Mouse (Mus musculus): Measurements from ENCODE around the gene Arhgef10l. TPM values are rescaled to one million over a fixed set of nuclear protein-coding genes. Genes with fewer than 3 reads are reported as not detected.

Arhgef10l gene
- 10 to 100 TPM; 44.3 to 53.6 TPM for total RNA-seq (2021)
- long read RNA-seq, experiment 1, full-length matches to known transcripts: 15 of 58 reads
- long read RNA-seq, experiment 1, partial matches to known transcripts: 30 of 58 reads
- long read RNA-seq, experiment 1, other reads (novel, unspliced or antisense): 13 of 58 reads
- long read RNA-seq, experiment 2, full-length matches to known transcripts: 7 of 28 reads
- long read RNA-seq, experiment 2, partial matches to known transcripts: 14 of 28 reads
- long read RNA-seq, experiment 2, other reads (novel, unspliced or antisense): 7 of 28 reads

DNA sequence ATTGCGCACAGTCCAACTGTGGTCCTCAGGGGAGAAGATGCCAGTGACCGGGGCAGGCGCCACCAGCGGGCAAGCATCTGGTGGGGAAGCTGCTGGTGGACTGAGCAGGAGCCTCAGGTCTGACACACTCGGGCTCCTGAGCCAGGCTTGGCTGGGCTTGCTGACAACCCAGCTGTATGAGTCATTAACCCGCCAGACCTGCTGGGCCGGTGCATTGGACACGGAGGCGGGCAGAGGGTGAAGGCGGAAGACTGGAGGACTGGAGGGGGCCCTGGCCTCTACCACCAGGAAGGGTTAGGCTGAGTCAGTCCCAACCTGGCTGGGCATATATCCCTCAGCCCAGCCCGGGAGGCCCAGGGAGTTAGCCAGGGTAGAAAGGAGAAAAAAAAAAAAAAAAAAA is at the start of gene Arhgef10l:
Gene Arhgef10l (minus strand): TSS at position 253 of the 400 bp plus-strand sequence.
- intact Hi-C loops (cut with DNase I): no loop called here
- no peak for DNase-seq (ENCODE audit: low spot score in 2 of 2)

DNA sequence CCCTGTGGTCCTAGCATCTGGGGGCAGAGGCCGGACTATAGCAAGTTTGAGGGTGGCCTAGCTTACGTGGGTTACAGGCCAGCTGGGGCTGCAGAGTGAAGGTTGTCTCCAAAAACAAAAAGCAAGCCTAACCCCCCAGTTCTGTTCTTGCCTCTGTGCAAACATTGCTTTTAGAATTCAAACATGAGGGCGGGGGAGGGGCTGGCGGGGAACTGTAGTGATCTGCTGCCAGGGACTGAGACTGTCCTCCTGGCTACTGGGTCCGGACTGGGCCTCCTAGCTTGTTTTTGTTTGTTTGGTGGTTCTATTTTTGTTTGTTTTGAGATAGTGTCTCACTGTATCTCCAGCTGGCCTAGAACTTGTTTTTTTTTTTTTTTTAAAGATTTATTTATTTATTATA is 48.8 kb upstream of the Arhgef10l start:
- DNase-seq (ENCODE audit: low spot score in 2 of 2): no peak
- intact Hi-C loops (cut with DNase I): loop anchor here (1.0 kb wide), 1 partner anchor 35 kb away; no protein-coding TSS in a partner anchor

DNA sequence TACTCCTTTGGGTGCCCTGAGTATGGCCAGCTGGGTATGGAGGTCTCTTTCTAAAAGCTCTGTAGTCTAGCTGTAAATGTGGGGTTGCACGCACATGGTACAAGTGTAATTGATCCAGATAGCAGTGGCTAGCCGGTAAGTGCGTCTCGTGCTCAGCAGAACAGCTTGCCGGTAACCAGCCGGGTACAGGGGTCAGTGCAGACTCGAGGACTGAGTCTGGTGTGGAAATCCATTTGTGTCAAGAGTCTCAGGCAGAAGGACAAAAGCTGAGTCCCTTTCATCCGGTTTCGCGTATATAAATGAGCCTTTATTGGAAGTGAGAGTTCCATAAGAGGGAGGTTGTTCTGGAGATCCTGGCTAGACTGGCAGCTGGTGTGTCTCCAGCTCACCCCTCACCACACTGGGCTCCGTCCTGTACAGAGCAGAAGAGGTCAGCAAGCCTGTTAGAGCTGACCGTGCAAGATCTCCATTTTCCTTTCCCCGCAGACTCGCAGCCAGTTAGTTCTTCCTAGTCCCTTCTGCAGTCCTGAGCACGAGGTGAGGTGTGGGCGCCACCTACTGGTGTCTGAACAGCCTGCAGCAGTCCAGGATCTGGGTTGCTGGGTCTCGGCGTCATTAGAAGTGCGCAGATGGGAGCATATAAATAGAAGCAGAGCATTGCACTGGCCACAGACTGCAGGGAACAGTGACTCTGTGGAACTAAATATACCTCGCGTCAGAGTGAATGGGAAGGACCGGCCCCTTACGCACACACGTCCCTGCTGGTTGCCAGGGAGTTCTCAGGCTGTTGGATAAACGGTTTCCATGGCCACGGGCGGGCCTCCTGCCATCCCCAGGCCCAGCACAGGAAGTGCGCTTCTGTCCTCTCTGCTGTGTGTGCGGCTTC is 47.9 kb upstream of the Arhgef10l start:
- peak; percentile 99 for DNase-seq (ENCODE audit: low spot score in 2 of 2)
- intact Hi-C loops (cut with DNase I): loop anchor here (1.0 kb wide), 1 partner anchor 34 kb away; no protein-coding TSS in a partner anchor

DNA sequence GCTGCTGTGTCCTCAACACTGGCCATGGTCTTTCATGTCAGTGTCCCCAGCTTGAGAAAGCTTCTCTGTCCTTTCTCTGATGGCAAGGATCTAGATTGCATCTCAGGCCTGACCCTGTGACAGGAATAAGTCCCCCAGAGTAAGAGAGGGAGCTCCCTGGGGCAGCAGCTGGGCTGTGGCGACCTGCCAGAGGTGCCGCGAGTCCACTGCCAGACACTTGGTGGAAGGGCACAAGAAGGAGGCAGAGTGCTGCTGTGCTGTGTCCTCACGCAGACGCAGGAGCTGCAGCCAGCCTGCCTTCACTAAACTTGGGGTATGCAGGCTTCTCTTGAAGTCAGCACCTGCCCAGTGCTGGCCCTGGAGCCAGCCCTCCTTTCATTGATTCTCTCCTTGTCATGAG is 45.5 kb upstream of the Arhgef10l start:
- no peak for DNase-seq (ENCODE audit: low spot score in 2 of 2)
- intact Hi-C loops (cut with DNase I): no loop called here

DNA sequence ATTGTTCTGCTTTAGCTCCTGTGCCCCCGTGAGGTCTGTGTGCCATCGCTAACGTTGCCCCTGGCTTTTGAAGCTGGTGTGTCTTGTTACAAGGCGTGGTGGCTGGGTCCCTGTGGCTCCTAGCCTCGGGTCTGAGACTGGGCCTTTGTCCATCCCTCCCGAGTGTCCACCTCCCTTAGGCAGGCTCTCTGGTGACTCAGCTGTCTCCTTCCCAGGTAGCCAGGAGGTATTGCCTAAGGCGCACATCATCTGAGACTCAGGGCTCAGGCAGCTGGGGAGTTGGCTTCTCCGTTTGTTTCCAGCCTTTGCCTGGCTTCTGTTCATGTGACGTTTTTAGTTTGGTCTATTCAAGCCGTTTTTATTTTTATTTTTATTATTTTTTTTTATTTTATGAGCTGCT is 45.0 kb upstream of the Arhgef10l start:
- intact Hi-C loops (cut with DNase I): no loop called here
- DNase-seq (ENCODE audit: low spot score in 2 of 2): no peak

DNA sequence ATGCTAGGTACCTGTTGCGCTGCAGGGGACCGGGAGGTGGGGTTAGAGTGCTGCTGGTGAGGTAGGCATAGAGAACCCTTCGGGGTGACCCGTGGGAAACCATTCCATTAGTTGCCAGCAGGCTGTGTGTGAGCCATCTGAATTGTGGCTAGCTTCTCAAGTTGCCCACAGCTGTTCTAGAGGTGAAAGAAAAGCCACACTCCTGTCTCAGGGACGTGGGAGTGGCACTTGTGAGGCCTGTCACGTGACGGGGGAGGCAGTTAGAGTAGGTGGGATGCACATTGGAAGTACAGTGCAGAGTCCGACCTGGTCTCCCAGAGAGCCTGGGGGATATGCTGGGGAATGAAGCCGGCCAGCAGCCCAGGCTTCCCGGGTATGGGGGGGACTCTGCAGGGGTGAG is 43.8 kb upstream of the Arhgef10l start:
- intact Hi-C loops (cut with DNase I): no loop called here
- no peak for DNase-seq (ENCODE audit: low spot score in 2 of 2)

DNA sequence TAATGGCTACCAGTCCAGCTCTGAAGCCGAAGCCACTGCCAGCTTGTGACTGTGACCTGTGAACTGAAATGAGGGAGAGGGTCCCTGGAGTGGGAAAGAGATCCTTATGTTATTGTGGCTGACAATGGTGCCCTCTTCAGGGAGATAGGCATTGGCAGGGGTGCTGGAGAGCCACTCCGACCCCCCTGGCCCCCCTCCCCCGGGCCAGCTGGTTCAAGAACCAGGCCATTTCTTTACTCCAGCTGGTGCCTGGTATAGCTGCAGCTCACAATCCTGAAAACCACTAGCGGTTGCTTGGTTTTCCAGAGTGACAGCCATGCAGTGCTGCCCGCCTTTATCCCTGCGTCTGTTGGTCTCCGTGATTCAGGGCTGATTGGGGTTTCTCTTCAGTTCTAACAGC is 43.3 kb upstream of the Arhgef10l start:
- intact Hi-C loops (cut with DNase I): no loop called here
- no peak for DNase-seq (ENCODE audit: low spot score in 2 of 2)

DNA sequence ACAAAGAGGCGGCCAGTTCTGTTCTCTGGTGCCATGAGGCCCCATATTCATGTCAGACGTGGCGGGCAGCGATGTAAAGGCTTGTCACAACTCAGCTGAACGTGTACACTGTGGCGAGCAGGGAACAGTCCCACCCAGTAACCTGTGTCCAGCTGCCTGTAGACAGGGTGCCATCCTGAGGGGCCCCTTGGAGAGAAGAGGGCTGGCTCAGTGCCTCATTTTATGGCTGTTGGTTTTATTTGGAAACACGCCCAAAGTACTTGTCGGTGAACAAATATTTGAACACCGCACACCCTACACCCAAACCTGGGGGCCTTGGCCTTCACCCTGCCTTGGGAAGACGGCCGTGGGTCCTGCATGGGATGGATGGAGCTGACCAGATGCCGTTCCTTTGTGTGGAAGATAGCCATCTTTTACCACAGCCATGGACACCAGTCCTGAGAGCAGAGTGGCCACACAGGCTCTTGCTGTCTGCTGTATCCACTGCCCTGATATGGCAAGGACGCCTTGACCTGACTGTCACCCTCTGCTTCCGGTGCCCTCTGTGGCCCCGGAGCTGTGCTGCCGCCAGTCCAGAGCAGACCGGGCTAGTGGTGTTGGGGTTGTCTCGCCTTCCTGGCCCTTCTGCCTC is 42.6 kb upstream of the Arhgef10l start:
- no peak for DNase-seq (ENCODE audit: low spot score in 2 of 2)
- intact Hi-C loops (cut with DNase I): no loop called here

DNA sequence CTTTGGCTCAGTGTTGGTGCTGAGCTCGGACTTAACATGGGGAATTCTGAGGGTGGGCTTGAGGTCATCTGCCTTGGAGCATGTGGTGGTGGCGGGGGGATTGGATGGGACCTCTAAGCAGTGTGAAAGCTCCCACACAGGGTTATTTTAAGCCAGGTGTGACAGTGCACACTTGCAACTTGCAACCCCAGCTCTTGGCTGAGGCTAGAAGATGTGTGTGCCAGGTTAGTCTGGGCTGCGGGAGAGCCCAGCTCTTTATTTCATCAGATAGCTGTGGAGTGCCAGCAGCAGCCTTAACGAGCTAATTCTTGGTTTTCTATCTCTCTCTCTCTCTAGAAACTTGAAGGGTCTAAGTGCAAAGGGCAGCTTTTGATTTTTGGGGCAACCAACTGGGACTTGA is 41.8 kb upstream of the Arhgef10l start:
- DNase-seq (ENCODE audit: low spot score in 2 of 2): no peak
- intact Hi-C loops (cut with DNase I): no loop called here

DNA sequence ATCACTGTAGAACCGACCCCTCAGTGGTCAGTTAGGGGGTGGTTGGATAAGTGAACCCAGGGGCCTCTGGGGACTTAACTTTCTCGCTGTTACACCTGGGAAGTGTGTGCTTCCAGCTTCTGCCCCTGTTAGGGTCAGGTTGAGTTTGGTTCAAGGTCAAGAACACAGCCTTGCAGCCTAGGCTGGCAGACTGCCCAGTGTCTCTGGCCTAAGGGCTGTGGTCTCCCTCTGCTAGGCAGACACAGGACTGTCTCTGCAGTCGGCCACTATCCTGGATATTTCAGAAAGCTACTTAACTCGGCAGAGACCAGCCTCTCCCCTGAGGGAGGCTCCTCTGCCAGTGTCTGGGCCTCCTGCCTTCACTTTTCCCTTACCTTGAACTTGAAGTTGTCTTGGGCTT is 38.4 kb upstream of the Arhgef10l start:
- intact Hi-C loops (cut with DNase I): no loop called here
- DNase-seq (ENCODE audit: low spot score in 2 of 2): no peak

DNA sequence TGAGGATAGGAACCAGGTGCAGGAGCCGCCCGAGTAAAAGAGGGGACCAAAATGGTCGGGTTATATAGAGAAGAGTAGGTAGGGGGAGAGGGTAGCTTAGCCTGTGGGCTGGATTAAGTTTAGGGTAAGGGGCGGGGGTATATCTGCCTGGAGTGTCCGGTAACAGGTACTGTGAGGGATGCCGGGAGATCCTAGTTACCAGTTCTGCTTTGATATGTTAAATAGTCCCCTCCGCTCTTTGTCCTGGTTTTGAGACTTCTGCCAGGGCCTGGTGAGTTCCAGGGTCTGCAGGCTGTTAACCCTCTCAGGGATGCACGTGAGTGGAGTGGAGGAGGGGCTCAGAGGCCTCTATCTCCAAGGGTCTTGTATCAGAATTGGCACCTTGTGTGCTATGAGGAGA is 37.8 kb upstream of the Arhgef10l start:
- intact Hi-C loops (cut with DNase I): no loop called here
- DNase-seq (ENCODE audit: low spot score in 2 of 2): no peak

DNA sequence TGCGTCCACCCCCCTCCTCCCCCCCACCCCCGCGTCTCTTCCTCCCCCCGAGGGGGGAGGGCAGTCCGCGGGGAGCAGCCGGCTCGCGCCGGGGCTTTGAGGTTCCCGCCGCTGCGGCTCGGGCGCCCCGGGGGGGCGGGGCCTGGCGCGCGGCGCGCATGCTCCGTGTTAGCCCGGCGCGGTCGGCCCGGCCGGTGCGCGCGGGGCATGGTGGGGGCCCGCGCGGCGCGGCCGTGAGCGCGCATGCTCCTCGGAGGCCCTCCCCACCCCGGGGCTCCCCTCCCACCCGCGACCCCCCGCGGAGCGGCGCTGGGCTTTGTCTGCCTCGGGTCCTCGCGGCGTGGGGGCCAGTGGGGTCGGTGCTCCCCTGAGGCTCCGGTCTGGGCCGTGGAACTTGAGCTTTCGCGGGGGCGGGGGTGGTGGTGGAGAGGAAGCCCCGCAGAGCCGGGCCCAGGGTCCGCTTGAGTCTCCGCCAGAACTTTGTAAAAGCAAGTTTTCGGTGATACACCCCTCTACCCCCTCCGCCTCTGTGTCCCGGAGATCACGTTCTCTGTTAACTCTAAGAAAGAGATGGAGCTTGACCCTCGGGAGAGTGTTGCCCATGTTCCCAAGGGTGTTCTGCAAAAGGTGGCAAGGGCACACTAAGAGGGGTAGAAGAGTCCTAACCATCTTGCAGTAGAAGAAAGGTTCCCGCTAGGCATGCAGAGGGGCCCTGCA is 37.0 kb upstream of the Arhgef10l start:
- intact Hi-C loops (cut with DNase I): no loop called here

DNA sequence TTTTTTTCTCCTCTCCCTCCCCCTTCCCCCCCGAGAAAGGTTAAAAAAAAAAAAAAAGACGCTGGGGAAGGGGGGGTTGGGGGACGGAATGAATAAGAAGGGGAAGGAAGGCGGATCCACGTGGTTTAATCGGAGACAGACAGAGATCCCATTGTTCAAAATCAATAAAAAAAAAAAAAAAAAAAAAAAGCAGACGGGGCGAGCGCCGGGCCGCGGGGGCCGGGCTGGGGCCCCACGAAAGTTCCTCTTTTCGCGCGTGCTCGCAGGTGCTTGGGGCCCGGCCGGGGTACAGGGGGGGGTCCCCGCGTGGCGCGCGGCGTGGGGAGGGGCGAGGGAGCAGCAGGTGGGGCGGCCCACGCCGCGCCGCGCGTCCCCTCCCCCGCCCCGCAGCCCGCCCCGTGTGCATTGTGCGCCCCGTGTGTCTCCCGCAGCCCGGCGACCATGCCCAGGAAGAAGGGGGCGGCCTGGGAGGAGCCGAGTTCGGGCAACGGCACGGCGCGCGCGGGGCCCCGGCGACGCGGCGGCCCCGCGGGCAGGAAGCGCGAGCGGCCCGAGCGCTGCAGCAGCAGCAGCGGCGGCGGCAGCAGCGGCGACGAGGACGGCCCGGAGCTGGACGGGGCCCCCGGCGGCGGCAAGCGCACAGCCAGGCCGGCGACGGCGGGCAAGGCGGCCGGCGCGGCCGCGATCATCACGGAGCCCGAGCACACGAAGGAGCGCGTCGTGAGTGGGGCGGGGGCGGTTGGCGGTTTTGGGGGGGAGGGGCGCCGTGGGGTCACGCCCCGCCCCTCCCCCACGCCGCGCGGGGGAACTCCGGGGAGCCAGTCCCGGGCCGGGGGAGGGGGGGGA is 36.1 kb upstream of the Arhgef10l start:
- DNase-seq (ENCODE audit: low spot score in 2 of 2): no peak
- intact Hi-C loops (cut with DNase I): no loop called here

More for the DNA sequence above, 37.0 kb upstream of the Arhgef10l start:
- DNase-seq (ENCODE audit: low spot score in 2 of 2): peak; percentile 62 to 78

DNA sequence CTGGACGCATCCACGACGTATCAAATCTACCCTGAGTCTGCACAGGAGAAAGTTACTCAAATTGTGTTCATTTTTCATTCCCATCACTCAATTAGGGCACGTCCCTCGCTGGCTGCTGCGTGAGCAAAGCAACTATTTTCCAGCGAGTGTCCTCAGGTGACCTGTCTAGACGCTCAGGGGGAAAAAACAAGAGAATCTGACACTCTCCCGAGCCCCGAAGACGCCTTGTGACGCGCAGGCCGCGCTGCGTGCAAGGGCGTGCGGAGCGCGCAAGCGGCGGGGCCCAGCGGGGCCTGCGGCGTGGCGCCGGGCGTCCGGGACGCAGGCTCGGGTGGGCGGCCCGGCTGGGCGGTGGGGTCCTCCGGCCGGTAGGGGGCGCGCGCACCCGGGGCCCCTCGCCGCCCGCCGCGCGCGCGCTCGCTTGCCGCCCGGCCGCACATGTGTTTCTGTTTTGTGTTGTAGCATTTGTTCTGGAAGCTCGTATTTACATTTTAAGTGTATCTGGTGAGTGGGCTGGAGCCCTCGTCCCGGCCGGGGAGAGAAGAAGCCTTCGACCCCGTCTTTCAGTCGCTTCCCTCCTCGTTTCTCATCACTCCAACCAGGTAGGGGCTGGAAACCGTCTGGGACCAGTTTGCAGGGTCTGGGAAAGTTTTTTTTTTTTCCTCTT is 35.4 kb upstream of the Arhgef10l start:
- DNase-seq (ENCODE audit: low spot score in 2 of 2): peak; percentile 79
- intact Hi-C loops (cut with DNase I): no loop called here

DNA sequence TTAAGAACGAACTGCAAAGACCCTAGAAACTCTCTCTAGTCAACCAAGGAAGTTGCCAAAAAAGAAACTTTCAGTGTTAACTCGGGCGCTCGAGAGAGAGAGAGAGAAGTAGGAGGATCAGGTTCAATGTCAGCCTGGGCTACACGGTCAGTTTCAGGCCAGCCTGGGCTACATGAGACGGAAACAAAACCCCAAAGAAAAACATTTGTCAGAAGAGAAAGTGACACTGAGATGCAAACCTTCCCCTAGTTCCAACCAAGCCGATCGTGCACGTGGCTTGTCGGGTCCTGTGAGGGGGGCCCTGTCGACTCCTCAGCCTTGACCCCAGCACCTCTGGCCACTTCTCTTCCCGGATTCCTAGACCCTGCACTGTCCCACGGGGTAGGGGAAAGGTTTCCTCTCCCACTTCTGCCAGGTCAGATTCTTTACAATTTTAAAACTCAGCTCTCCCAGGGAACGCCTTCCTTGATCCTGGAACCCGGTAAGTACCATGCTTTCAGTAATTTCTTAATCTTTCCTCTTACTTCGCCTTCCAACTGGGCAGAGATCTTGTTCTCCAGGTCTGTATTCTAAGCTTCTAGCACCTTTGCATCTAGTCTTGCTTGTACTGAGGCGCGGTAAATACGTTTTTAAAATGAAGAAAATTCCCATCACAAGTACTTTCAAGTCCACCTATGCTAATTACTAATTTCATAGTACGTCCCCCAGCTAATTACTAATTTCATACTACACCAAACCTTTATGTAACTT is 34.6 kb upstream of the Arhgef10l start, which contains the start of gene Rcc2:
Gene Rcc2 (plus strand): TSS at position 273 of the 750 bp plus-strand sequence.
- no peak for DNase-seq (ENCODE audit: low spot score in 2 of 2)
- intact Hi-C loops (cut with DNase I): no loop called here

DNA sequence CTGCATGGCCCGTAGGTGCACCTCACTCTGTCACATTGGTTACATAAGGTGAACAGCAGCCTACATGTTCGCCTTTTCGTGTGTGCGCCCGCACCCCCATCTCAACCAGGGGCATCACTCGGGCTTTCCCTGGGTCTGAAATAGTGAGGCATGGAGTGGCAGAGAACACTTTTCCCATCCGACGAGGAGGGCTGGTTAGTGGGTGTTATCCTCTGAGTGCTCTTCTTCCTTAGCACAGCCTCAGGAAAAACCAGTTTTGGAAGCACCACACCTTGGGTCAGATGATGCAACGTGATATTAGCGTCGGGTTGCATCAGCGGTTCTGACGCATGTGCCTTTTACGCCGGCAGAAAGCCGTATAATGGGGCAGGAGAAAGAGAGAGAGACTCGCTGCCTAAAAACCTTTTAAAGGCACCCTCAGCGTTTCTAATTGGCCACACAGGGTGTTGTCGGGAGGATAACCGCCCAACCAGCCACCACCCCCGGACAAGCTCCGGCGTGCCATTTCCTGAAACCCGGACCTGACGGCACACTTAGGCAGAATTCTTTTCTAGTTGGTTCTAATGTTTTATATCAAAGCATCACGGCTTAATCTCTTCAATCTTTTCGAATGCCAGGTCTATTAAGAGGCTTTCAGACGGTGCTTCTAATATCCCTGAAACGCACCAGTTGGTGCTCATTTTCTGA is 33.8 kb upstream of the Arhgef10l start:
- DNase-seq (ENCODE audit: low spot score in 2 of 2): peak; percentile 69 to 81
- intact Hi-C loops (cut with DNase I): no loop called here
